21 mouse cellular contexts compared by ENCODE assay signal in the genomic region with DNA sequence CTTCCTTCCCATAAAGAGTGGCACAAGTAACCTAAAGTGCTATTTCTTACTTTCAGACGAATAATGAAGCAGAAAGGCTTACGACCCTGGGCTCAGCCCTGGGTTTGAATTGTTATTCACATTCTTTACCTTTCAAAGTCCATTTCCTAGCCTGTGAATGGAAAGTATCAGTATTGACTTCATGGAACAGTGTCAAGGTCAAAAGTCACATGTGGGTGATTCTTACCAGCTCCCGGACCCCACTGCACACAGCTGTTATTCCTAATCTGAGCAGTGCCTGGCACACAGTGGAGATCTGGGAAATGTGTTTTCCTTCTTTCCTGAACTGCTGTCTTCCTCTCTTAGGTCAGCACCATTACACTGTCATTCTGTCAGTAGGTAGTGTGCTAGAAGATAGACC.
DNase-seq lines count a peak whose midpoint lies in the region; ATAC-seq and TF ChIP-seq lines count a peak whose summit lies in the region.
"Had no signal": no experiment of that assay in that cellular context is flagged by ENCODE, and none has a peak within 500 bp of the region (broad histone marks: within the 10 kb centered on the region; RNA-seq: fewer than 3 reads in every experiment).

No protein-coding gene starts in this region.

- TF ChIP-seq EP300 in lung, postnatal 0 days (IDR thresholded peaks at IDR 0.05) = no peak

- intact Hi-C loops in heart, postnatal 14 days (cut with DNase I) = no loop called here

- H3K4me3 ChIP-seq in lung, postnatal 0 days (ENCODE audit: low read depth, low read length) = no peak overlapping the region
- H3K4me3 ChIP-seq in liver, embryonic 12.5 days = no peak overlapping the region
- H3K4me3 ChIP-seq: forebrain, embryonic 15.5 days; hindbrain, embryonic 15.5 days; left cerebral cortex, adult 2 months; limb, embryonic 12.5 days had no signal

- no peak for ATAC-seq in lung, postnatal 0 days
- ATAC-seq in liver, embryonic 12.5 days = no peak
- ATAC-seq: activated CD4-positive, CD25-positive, alpha-beta regulatory T cell, adult 4 months; forebrain, embryonic 15.5 days; midbrain, embryonic 16.5 days had no signal

- H3K4me1 ChIP-seq in lung, postnatal 0 days (ENCODE audit: insufficient read depth, low read depth, low read length) = no peaks in the 10 kb centered on the region
- no peaks in the 10 kb centered on the region for H3K4me1 ChIP-seq in liver, embryonic 12.5 days
- H3K4me1 ChIP-seq: forebrain, embryonic 15.5 days; hindbrain, embryonic 15.5 days had no signal

- H3K27ac ChIP-seq in lung, postnatal 0 days (ENCODE audit: low read length) = no peak overlapping the region
- H3K27ac ChIP-seq in liver, embryonic 12.5 days = peak overlapping the region; percentile 25; the same call in 1 of the 2 replicates
- H3K27ac ChIP-seq: forebrain, embryonic 15.5 days; hindbrain, embryonic 15.5 days; left cerebral cortex, adult 2 months; limb, embryonic 12.5 days had no signal

- no peak for TF ChIP-seq CTCF in lung, postnatal 0 days (IDR thresholded peaks at IDR 0.05)

- peak; percentile 68 for DNase-seq in heart, adult 11 months
- no peak for DNase-seq in heart, postnatal 14 days
- peak; percentile 2 for DNase-seq in lung, postnatal 0 days (ENCODE audit: low spot score)
- DNase-seq in lung, postnatal 36 days = no peak
- DNase-seq in yolk sac, embryonic 10.5 days (ENCODE audit: low spot score) = peak; percentile 45
- DNase-seq in layer of hippocampus, postnatal 25 days (ENCODE audit: extremely low spot score in 1 of 2, low spot score in 1 of 2) = no peak
- no peak for DNase-seq in testis, postnatal 14 days (ENCODE audit: low spot score)
- DNase-seq: adrenal gland, postnatal 36 days; cerebellum, adult 9-10 months; heart, adult 18-20 months; kidney, adult 8-10 months; retina, postnatal 1 day; right cerebral cortex, postnatal 4 days; thymus, adult 18-20 months had no signal

- H3K9me3 ChIP-seq in lung, postnatal 0 days (ENCODE audit: low read length) = no peaks in the 10 kb centered on the region
- H3K9me3 ChIP-seq in liver, embryonic 12.5 days (replicated peaks) = no peaks in the 10 kb centered on the region
- H3K9me3 ChIP-seq: forebrain, embryonic 15.5 days; hindbrain, embryonic 15.5 days; limb, embryonic 12.5 days had no signal

- H3K36me3 ChIP-seq in lung, postnatal 0 days (ENCODE audit: insufficient read depth, low read length) = no peaks in the 10 kb centered on the region
- no peaks in the 10 kb centered on the region for H3K36me3 ChIP-seq in liver, embryonic 12.5 days
- H3K36me3 ChIP-seq: forebrain, embryonic 15.5 days; hindbrain, embryonic 15.5 days; limb, embryonic 12.5 days had no signal

- WGBS in lung, postnatal 0 days = 37% methylated on average over 3 of the region's 3 CpGs
- WGBS in liver, embryonic 12.5 days (ENCODE audit: insufficient replicate concordance) = 52% methylated on average over 3 of the region's 3 CpGs

- H3K27me3 ChIP-seq in lung, postnatal 0 days (replicated peaks; ENCODE audit: insufficient read depth, low read length) = no peaks in the 10 kb centered on the region
- H3K27me3 ChIP-seq in liver, embryonic 12.5 days (replicated peaks) = no peaks in the 10 kb centered on the region
- H3K27me3 ChIP-seq: forebrain, embryonic 15.5 days; hindbrain, embryonic 15.5 days; limb, embryonic 12.5 days had no signal

- no peak overlapping the region for H3K9ac ChIP-seq in lung, postnatal 0 days (replicated peaks; ENCODE audit: low read depth)
- no peak overlapping the region for H3K9ac ChIP-seq in liver, embryonic 12.5 days
- H3K9ac ChIP-seq: forebrain, embryonic 15.5 days; hindbrain, embryonic 15.5 days; limb, embryonic 12.5 days had no signal

- no peak overlapping the region for H3K4me2 ChIP-seq in lung, postnatal 0 days (replicated peaks; ENCODE audit: low read depth, low read length)
- H3K4me2 ChIP-seq in liver, embryonic 12.5 days = 0 out of 2 replicates have a peak overlapping the region, but pooled peaks have one; percentile 3
- H3K4me2 ChIP-seq: forebrain, embryonic 15.5 days; hindbrain, embryonic 15.5 days; limb, embryonic 12.5 days had no signal

Comparison
In these comparisons a context has a peak if more than half of its experiments do, and no peak if none do; other contexts are left out.
1. DNase-seq: peak in heart, adult 11 months (single experiment), lung, postnatal 0 days (single experiment) and yolk sac, embryonic 10.5 days (single experiment); none in heart, postnatal 14 days (0 of 2), lung, postnatal 36 days (single experiment), layer of hippocampus, postnatal 25 days (0 of 2) and testis, postnatal 14 days (single experiment).